Mouse (Mus musculus) forebrain, embryonic 15.5 days (tissue): ENCODE results near the gene Micall1. TPM values are rescaled to one million over a fixed set of nuclear protein-coding genes. Genes with fewer than 3 reads are reported as not detected.

Experiments
- ATAC-seq: fragments of 200-750 bp; cut with Nextera tagmentation; replicated peaks from 2 replicates; pipeline ENCODE4 v1.8.0; 2017; ENCODE audit warnings: mild to moderate bottlenecking, moderate TSS enrichment, moderate library complexity
- H3K27ac ChIP-seq: fragments of 300-500 bp; sonication (generic); replicated peaks from 2 replicates; pipeline ENCODE4 v1.5.1; 2015; ENCODE audit warnings: mild to moderate bottlenecking, inconsistent platforms
- H3K27me3 ChIP-seq: fragments of 300-500 bp; sonication (generic); 2 replicates; pipeline ENCODE4 v1.6.1; 2015; ENCODE audit warnings: inconsistent platforms
- H3K36me3 ChIP-seq: fragments of 300-500 bp; sonication (generic); 2 replicates; pipeline ENCODE4 v1.6.1; 2015; ENCODE audit warnings: mild to moderate bottlenecking, inconsistent platforms
- H3K4me1 ChIP-seq: fragments of 300-500 bp; sonication (generic); 2 replicates; pipeline ENCODE4 v1.6.1; 2015; ENCODE audit warnings: inconsistent platforms
- H3K4me2 ChIP-seq: fragments of 300-500 bp; sonication (generic); replicated peaks from 2 replicates; pipeline ENCODE4 v1.6.1; 2015; ENCODE audit warnings: mild to moderate bottlenecking, inconsistent platforms
- H3K4me3 ChIP-seq: fragments of 300-500 bp; sonication (generic); 2 replicates; pipeline ENCODE4 v1.5.1; 2015; ENCODE audit warnings: mild to moderate bottlenecking, inconsistent platforms
- H3K9ac ChIP-seq: fragments of 300-500 bp; sonication (generic); replicated peaks from 2 replicates; pipeline ENCODE4 v1.6.1; 2015; ENCODE audit warnings: mild to moderate bottlenecking, inconsistent platforms
- H3K9me3 ChIP-seq: fragments of 300-500 bp; sonication (generic); 2 replicates; pipeline ENCODE4 v1.6.1; 2016; ENCODE audit warnings: inconsistent platforms
- WGBS: fragments of 180-500 bp; shearing (Covaris S2); methylation state at CpG from one replicate; pipeline ENCODE4 v1.1.7; 2015; ENCODE audit warnings: mixed read lengths; 5-methylcytosine and 5-hydroxymethylcytosine counted together
- polyA plus RNA-seq: library from polyadenylated mRNA; unstranded; fragments of >200 nt; fragmentation: Nextera tagmentation; extraction: Ambion mirVana; gene quantifications from 2 replicates; pipeline ENCODE4 v1.2.1, GENCODE M21; 2015

Micall1 gene
- polyA plus RNA-seq, 1 experiment from 2014 or later: 8.0 TPM

- no peaks in the 10 kb centered on the region for H3K9me3 ChIP-seq
- 38% methylated on average over 10 of the region's 10 CpGs for WGBS
- peak overlapping the region; percentile 87 for H3K4me3 ChIP-seq
- no peak for ATAC-seq
- H3K27me3 ChIP-seq: no peaks in the 10 kb centered on the region
- peak overlapping the region; percentile 86 for H3K9ac ChIP-seq
- peak overlapping the region; percentile 83 for H3K27ac ChIP-seq
- H3K4me2 ChIP-seq: peak overlapping the region; percentile 61
- peaks cover 31% of the 10 kb centered on the region for H3K36me3 ChIP-seq
- peaks cover 23% of the 10 kb centered on the region for H3K4me1 ChIP-seq
These were observed 34.3 kb upstream of the Micall1 start for GRCm38 (mm10) chr15:79074446-79074845.

- peak; percentile 95 for ATAC-seq
- Histone ChIP-seq H3K4me3 (peak within 1 kb of the TSS; percentile 87), H3K27me3 (no peaks in the 10 kb centered on the region), H3K9me3 (no peaks in the 10 kb centered on the region), H3K4me2 (peak within 1 kb of the TSS; percentile 61), H3K27ac (peak within 1 kb of the TSS; percentile 83), H3K36me3 (peaks cover 37% of the 10 kb centered on the region), H3K4me1 (peaks cover 23% of the 10 kb centered on the region), H3K9ac (peak within 1 kb of the TSS; percentile 86)
- under 1% methylated on average over 49 of the region's 49 CpGs for WGBS
These were observed 33.7 kb upstream of the Micall1 start, which contains the start of gene Eif3l for GRCm38 (mm10) chr15:79074913-79075532. Gene Eif3l (plus strand): TSS chr15:79075179.

GRCm38 (mm10) chr15:79075658-79076365 lies 32.9 kb upstream of the Micall1 start:
- 0 out of 2 replicates have a peak, but pooled peaks have one; percentile 9 for ATAC-seq

GRCm38 (mm10) chr15:79079567-79079966 lies 29.1 kb upstream of the Micall1 start:
- WGBS: 95% methylated on average over 7 of the region's 7 CpGs
- H3K36me3 ChIP-seq: peaks cover 80% of the 10 kb centered on the region

More at GRCm38 (mm10) chr15:79075658-79076365, 32.9 kb upstream of the Micall1 start:
- Histone ChIP-seq H3K9me3 (no peaks in the 10 kb centered on the region), H3K4me1 (peaks cover 23% of the 10 kb centered on the region), H3K27ac (no peak overlapping the region), H3K27me3 (no peaks in the 10 kb centered on the region), H3K9ac (peak overlapping the region; percentile 86), H3K4me2 (peak overlapping the region; percentile 61), H3K4me3 (peak overlapping the region; percentile 87), H3K36me3 (peaks cover 42% of the 10 kb centered on the region)
- 40% methylated on average over 15 of the region's 15 CpGs for WGBS

GRCm38 (mm10) chr15:79092284-79092683 lies 16.4 kb upstream of the Micall1 start:
- Histone ChIP-seq H3K4me2 (no peak overlapping the region), H3K27me3 (no peaks in the 10 kb centered on the region), H3K9me3 (no peaks in the 10 kb centered on the region), H3K4me3 (no peak overlapping the region), H3K27ac (no peak overlapping the region), H3K4me1 (no peaks in the 10 kb centered on the region), H3K9ac (no peak overlapping the region), H3K36me3 (peaks cover 72% of the 10 kb centered on the region)
- no peak for ATAC-seq
- WGBS: 95% methylated on average over 6 of the region's 6 CpGs

More at GRCm38 (mm10) chr15:79079567-79079966, 29.1 kb upstream of the Micall1 start:
- no peak overlapping the region for H3K27ac ChIP-seq
- H3K4me2 ChIP-seq: no peak overlapping the region
- no peaks in the 10 kb centered on the region for H3K9me3 ChIP-seq
- no peak overlapping the region for H3K4me3 ChIP-seq
- H3K9ac ChIP-seq: no peak overlapping the region
- peaks cover 18% of the 10 kb centered on the region for H3K4me1 ChIP-seq
- H3K27me3 ChIP-seq: no peaks in the 10 kb centered on the region
- ATAC-seq: no peak

GRCm38 (mm10) chr15:79093083-79093839 lies 15.4 kb upstream of the Micall1 start:
- Histone ChIP-seq H3K9me3 (no peaks in the 10 kb centered on the region), H3K4me3 (no peak overlapping the region), H3K27ac (no peak overlapping the region), H3K9ac (no peak overlapping the region), H3K27me3 (no peaks in the 10 kb centered on the region), H3K4me1 (no peaks in the 10 kb centered on the region), H3K36me3 (peaks cover 66% of the 10 kb centered on the region), H3K4me2 (no peak overlapping the region)
- no peak for ATAC-seq
- 82% methylated on average over 7 of the region's 7 CpGs for WGBS

GRCm38 (mm10) chr15:79095483-79095882 lies 13.2 kb upstream of the Micall1 start:
- Histone ChIP-seq H3K4me3 (no peak overlapping the region), H3K36me3 (peaks cover 51% of the 10 kb centered on the region), H3K27me3 (no peaks in the 10 kb centered on the region), H3K27ac (no peak overlapping the region), H3K9ac (no peak overlapping the region), H3K9me3 (no peaks in the 10 kb centered on the region), H3K4me2 (no peak overlapping the region), H3K4me1 (no peaks in the 10 kb centered on the region)
- no peak for ATAC-seq
- 90% methylated on average over 5 of the region's 5 CpGs for WGBS

- Histone ChIP-seq H3K4me1 (no peaks in the 10 kb centered on the region), H3K36me3 (peaks cover 43% of the 10 kb centered on the region)
- WGBS: 80% methylated on average over 3 of the region's 3 CpGs
These were observed 12.1 kb upstream of the Micall1 start for GRCm38 (mm10) chr15:79096556-79096955.

GRCm38 (mm10) chr15:79097135-79097534 lies 11.6 kb upstream of the Micall1 start:
- 61% methylated on average over 2 of the region's 2 CpGs for WGBS
- ATAC-seq: no peak

More at GRCm38 (mm10) chr15:79096556-79096955, 12.1 kb upstream of the Micall1 start:
- Histone ChIP-seq H3K27me3 (no peaks in the 10 kb centered on the region), H3K9me3 (no peaks in the 10 kb centered on the region), H3K4me3 (no peak overlapping the region), H3K4me2 (no peak overlapping the region), H3K27ac (no peak overlapping the region), H3K9ac (no peak overlapping the region)
- no peak for ATAC-seq

GRCm38 (mm10) chr15:79097611-79098025 lies 11.1 kb upstream of the Micall1 start:
- WGBS: 55% methylated on average over 6 of the region's 6 CpGs

More at GRCm38 (mm10) chr15:79097135-79097534, 11.6 kb upstream of the Micall1 start:
- H3K9me3 ChIP-seq: no peaks in the 10 kb centered on the region
- peaks cover 37% of the 10 kb centered on the region for H3K36me3 ChIP-seq
- H3K4me3 ChIP-seq: no peak overlapping the region
- H3K9ac ChIP-seq: no peak overlapping the region
- H3K27me3 ChIP-seq: no peaks in the 10 kb centered on the region
- H3K4me1 ChIP-seq: no peaks in the 10 kb centered on the region
- H3K27ac ChIP-seq: no peak overlapping the region
- H3K4me2 ChIP-seq: no peak overlapping the region

GRCm38 (mm10) chr15:79098220-79098619 lies 10.5 kb upstream of the Micall1 start:
- H3K27me3 ChIP-seq: no peaks in the 10 kb centered on the region
- H3K4me3 ChIP-seq: no peak overlapping the region
- WGBS: 63% methylated on average over 5 of the region's 5 CpGs
- H3K4me1 ChIP-seq: no peaks in the 10 kb centered on the region
- no peak overlapping the region for H3K27ac ChIP-seq
- no peak overlapping the region for H3K4me2 ChIP-seq
- H3K9me3 ChIP-seq: no peaks in the 10 kb centered on the region
- no peak for ATAC-seq
- peaks cover 26% of the 10 kb centered on the region for H3K36me3 ChIP-seq
- H3K9ac ChIP-seq: no peak overlapping the region

More at GRCm38 (mm10) chr15:79097611-79098025, 11.1 kb upstream of the Micall1 start:
- H3K4me1 ChIP-seq: no peaks in the 10 kb centered on the region
- H3K4me2 ChIP-seq: no peak overlapping the region
- H3K27ac ChIP-seq: no peak overlapping the region; the same call in 1 of the 2 replicates
- no peaks in the 10 kb centered on the region for H3K27me3 ChIP-seq
- no peak overlapping the region for H3K9ac ChIP-seq
- H3K9me3 ChIP-seq: no peaks in the 10 kb centered on the region
- no peak for ATAC-seq
- H3K36me3 ChIP-seq: peaks cover 32% of the 10 kb centered on the region
- no peak overlapping the region for H3K4me3 ChIP-seq

- no peaks in the 10 kb centered on the region for H3K27me3 ChIP-seq
- H3K36me3 ChIP-seq: peaks cover 20% of the 10 kb centered on the region
- H3K27ac ChIP-seq: no peak overlapping the region
- no peak overlapping the region for H3K4me3 ChIP-seq
- no peaks in the 10 kb centered on the region for H3K4me1 ChIP-seq
- no peaks in the 10 kb centered on the region for H3K9me3 ChIP-seq
- no peak overlapping the region for H3K9ac ChIP-seq
- H3K4me2 ChIP-seq: no peak overlapping the region
- WGBS: 50% methylated on average over 7 of the region's 7 CpGs
- no peak for ATAC-seq
These were observed 9.8 kb upstream of the Micall1 start for GRCm38 (mm10) chr15:79098868-79099267.
